Mouse (Mus musculus) heart, adult 2 months (tissue): ENCODE measurements at regions not wholly inside any gene's neighbourhood (a gene's known extent, or its start where the extent isn't known, plus 50 kb on each side); places are given as distances from the start of the nearest gene placed in this dataset.

Experiments used
- DNase-seq, 2 experiments: peaks; one replicate each; pipeline ENCODE4 v3.0.0; 2021
- H3K27ac ChIP-seq: fragments of 200-600 bp; 2 replicates; pipeline ENCODE4 v1.8.1; 2022
- H3K27me3 ChIP-seq: fragments of 200-500 bp; 2 replicates; pipeline ENCODE4 v1.6.1; 2012; ENCODE audit warnings: mild to moderate bottlenecking, low read length, inconsistent platforms, mixed read lengths; ENCODE audit not compliant: control insufficient read depth, insufficient read depth
- H3K36me3 ChIP-seq: fragments of 200-500 bp; 2 replicates; pipeline ENCODE4 v1.6.1; 2012; ENCODE audit warnings: low read length, inconsistent platforms; ENCODE audit not compliant: control insufficient read depth, insufficient read depth
- H3K4me1 ChIP-seq: fragments of 200-500 bp; 2 replicates; pipeline ENCODE4 v1.6.1; 2011; ENCODE audit warnings: low read length; ENCODE audit not compliant: control insufficient read depth, insufficient read depth
- H3K4me3 ChIP-seq: fragments of 200-600 bp; 2 replicates; pipeline ENCODE4 v1.8.1; 2022
- H3K79me2 ChIP-seq: fragments of 200-500 bp; replicated peaks from 2 replicates; pipeline ENCODE4 v1.6.1; 2012; ENCODE audit warnings: mild to moderate bottlenecking, inconsistent platforms, low read length, moderate library complexity, mixed read lengths; ENCODE audit not compliant: control insufficient read depth, insufficient read depth
- H3K9ac ChIP-seq: fragments of 200-500 bp; 2 replicates; pipeline ENCODE4 v1.6.1; 2012; ENCODE audit warnings: low read depth, mild to moderate bottlenecking, control low read depth, inconsistent platforms, low read length, mixed read lengths
- CTCF ChIP-seq: fragments of 200-600 bp; IDR thresholded peaks from 2 replicates; pipeline ENCODE4 v1.8.1; 2022; ENCODE audit warnings: antibody characterized with exemption, mild to moderate bottlenecking, moderate library complexity
- EP300 ChIP-seq: fragments of 200-500 bp; IDR thresholded peaks from 2 replicates; pipeline ENCODE4 v1.6.1; 2011; ENCODE audit warnings: low read depth, low read length, control low read depth; ENCODE audit not compliant: insufficient read depth
- POLR2A ChIP-seq: fragments of 200-500 bp; IDR thresholded peaks from 2 replicates; pipeline ENCODE4 v1.6.1; 2011; ENCODE audit warnings: mild to moderate bottlenecking, low read depth, low read length, control low read depth; ENCODE audit not compliant: insufficient read depth
- WGBS: fragments of 180-500 bp; shearing (Covaris S2); methylation state at CpG from one replicate; pipeline ENCODE4 v1.1.7; 2018; 5-methylcytosine and 5-hydroxymethylcytosine counted together
- intact Hi-C: fragments of 180-260 bp; cut with DNase I; formaldehyde crosslinking; loops from one replicate; pipeline ENCODE4 v1.15.1; 2025

DNA sequence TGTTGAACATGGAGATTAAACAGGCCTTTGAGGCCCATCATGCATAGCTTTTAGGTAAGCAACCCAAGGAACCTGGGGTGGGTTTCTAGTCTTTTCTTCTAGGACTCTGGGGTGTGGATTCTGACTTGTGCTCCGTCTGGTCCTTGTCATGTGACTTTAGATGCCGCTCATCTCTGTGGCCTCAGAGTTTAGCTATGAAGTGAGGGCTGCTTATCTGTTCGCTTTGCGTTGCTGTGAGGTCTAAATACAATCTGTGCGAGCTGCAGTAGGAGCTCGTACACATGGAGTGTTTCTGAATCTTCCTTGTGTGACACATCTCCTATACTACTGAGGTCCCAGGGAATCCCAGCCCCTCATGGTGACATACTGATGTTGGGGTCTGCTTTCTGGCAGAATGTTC is 67.8 kb upstream of the Zfp831 start:
- intact Hi-C loops: no loop called here

DNA sequence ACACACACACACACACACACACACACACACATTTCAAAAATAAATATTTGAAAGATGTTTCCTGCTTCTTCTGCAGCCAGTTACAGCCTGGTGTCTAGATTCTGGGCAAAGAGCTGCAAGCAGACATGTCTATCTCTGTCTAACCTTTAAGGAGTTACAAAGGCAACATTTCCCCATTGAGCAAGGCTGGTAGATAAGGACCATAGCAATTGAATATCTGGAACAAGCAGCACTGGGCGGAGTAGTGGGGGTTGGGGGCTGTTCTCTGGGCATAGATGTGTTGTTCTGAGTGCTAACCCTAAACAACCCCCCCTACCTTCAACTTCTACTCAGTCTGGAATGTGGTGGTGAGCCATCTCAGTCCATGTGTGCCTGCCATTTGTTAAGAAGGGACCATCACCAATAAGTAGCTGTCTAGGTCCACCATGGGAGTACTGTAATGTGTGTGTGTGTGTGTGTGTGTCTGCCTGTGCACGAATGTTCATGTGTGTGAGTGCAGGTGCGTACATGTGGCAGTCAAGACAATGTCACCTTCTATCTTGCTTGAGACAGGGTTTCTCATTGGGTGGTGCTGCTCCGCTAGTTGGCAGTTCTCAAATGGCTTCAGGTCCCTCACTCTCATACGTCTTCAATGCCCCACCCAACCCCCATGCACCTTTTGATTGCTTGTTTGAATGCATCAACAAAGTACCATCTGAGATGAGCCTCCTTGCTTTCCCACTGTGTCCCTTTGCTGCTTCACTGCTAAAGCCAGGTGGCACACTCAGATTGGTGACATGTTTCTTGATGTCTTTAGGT is 62.2 kb upstream of the Zfp831 start:
- Histone ChIP-seq H3K27ac (no peak overlapping the region), H3K79me2 (no peaks in the 10 kb centered on the region), H3K4me3 (no peak overlapping the region), H3K9ac (no peak overlapping the region), H3K36me3 (no peaks in the 10 kb centered on the region), H3K27me3 (no peaks in the 10 kb centered on the region; the same call in 1 of the 2 replicates), H3K4me1 (no peaks in the 10 kb centered on the region)
- WGBS: 89% methylated on average over 5 of the region's 5 CpGs
- DNase-seq: no peak
- intact Hi-C loops: no loop called here
- TF ChIP-seq CTCF (no peak), POLR2A (no peak), EP300 (no peak)

More for the DNA sequence above, 67.8 kb upstream of the Zfp831 start:
- 81% methylated on average over 6 of the region's 6 CpGs for WGBS
- H3K4me1 ChIP-seq: no peaks in the 10 kb centered on the region
- no peak overlapping the region for H3K9ac ChIP-seq
- no peak overlapping the region for H3K27ac ChIP-seq
- no peak overlapping the region for H3K4me3 ChIP-seq
- H3K79me2 ChIP-seq: no peaks in the 10 kb centered on the region
- H3K36me3 ChIP-seq: no peaks in the 10 kb centered on the region
- no peak for TF ChIP-seq EP300
- no peak for TF ChIP-seq CTCF
- TF ChIP-seq POLR2A: no peak
- no peak for DNase-seq
- H3K27me3 ChIP-seq: no peaks in the 10 kb centered on the region; the same call in 1 of the 2 replicates

DNA sequence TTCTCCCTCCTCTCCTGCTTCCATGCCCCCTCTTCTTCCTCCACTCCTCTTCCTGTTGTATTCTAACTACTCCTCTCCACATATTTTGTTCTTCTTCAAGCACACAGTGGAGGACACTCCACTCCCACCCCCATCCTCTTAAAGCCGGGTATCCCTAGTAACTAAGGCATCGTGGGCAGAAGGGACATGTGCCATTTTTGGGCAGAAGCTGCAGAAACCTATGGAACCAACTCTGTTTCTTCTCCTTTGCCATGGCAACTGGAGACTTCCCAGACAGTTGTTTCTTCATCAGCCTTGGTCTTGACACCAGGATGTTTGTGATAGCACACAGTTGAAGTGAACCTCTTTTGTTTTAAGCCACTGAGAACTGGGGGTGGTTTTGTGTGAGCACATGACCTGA is 59.1 kb upstream of the Zfp831 start:
- intact Hi-C loops: no loop called here
- Histone ChIP-seq H3K27me3 (no peaks in the 10 kb centered on the region; the same call in 1 of the 2 replicates), H3K27ac (no peak overlapping the region), H3K9ac (no peak overlapping the region), H3K79me2 (no peaks in the 10 kb centered on the region), H3K4me1 (no peaks in the 10 kb centered on the region), H3K4me3 (no peak overlapping the region), H3K36me3 (no peaks in the 10 kb centered on the region)
- TF ChIP-seq POLR2A (no peak), EP300 (no peak), CTCF (no peak)
- DNase-seq: no peak
- WGBS: 76% methylated on average over 2 of the region's 2 CpGs
